Mouse (Mus musculus): ENCODE measurements around the gene Klra10.
"Not testable (repeated sequence)": the region's sequence is repeated elsewhere in the genome, so short reads cannot be mapped to it uniquely, and the experiment has no call there.

Klra10 gene

GRCm38 (mm10) chr6:130281828-130282227 lies at the start of gene Klra10:
Gene Klra10, minus strand, starts transcription at chr6:130281928.
- DNase-seq, result not testable (repeated sequence)

GRCm38 (mm10) chr6:130287984-130288649 lies 6.4 kb upstream of the Klra10 start:
- DNase-seq, result no peak

- no peak for DNase-seq
Observed at GRCm38 (mm10) chr6:130255326-130255725, 26.4 kb downstream of the Klra10 start.

- DNase-seq, result no peak
Observed at GRCm38 (mm10) chr6:130237536-130237935, 44.2 kb downstream of the Klra10 start.

DNA sequence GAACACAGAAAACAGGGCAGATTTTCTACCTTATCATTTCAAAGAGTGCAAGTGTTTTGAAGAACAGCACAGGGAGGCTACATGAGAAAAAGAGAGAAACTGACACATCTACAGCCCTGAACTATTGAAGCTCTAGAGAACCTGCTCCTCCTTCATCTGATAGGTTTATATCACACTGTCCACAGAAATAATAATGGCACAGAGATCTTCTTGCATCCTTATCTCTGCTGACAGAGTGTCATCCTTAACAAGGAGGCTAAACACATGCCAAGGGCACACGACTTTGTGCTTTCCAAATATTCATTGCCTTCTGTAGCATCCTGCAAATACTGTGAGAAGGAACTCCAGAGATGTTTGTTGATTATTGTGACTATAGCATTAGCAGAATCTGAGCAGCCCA lies 45.1 kb downstream of the Klra10 start:
- DNase-seq, result no peak

DNA sequence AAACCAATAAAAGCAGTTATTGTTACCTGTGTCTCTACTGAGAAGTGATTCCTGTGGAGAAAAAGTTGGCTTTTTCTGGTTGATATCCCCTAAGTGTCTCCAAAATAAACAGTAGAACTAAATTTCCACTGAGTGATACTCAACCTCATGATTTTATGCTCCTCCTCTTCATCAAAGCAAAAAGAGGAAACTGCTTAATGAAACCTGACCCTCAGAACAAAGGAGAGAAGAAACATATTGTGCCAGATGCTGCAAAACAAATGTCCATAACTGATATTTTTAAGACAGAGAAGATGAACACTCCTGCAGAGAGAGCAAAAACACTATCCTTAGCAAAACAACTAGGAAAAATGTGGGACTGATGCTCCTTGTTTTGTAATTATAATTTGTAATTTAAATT lies 48.5 kb downstream of the Klra10 start, which contains the start of gene Klra7:
Gene Klra7 (minus strand): TSS at position 101 of the 400 bp plus-strand sequence.
- DNase-seq, result no peak

Measured in kidney, postnatal 4 days (tissue).